Mouse (Mus musculus) central nervous system, embryonic 11.5 days (tissue): ENCODE measurements around the gene H2al1k. TPM values are rescaled to one million over a fixed set of nuclear protein-coding genes. Genes with fewer than 3 reads are reported as not detected.

Source experiments
- polyA plus RNA-seq: library from polyadenylated mRNA; depleted of rRNA; stranded (reverse); fragments of >200 nt; gene quantifications from 2 replicates; pipeline ENCODE4 v1.2.3, GENCODE M21; 2012; rRNA removed

Gene H2al1k
- not detected in 2 replicates for polyA plus RNA-seq

GRCm38 (mm10) chrX:9350327-9350726, at the start of gene H2al1k:
Gene H2al1k, plus strand, starts transcription at chrX:9350627.

Other genes with a start within 250 kb of the H2al1k start
- gene 4930402K13Rik, start 246.1 kb upstream of the H2al1k start, polyA plus RNA-seq, result not detected in 2 replicates
- gene Lancl3, start 150.7 kb upstream of the H2al1k start, polyA plus RNA-seq, result 0.45 and 0.60 TPM in 2 replicates
- 0.34 TPM in 1 of 2 replicates, not detected in the other for gene Gm14862, start 93.7 kb upstream of the H2al1k start, polyA plus RNA-seq
- 2.0 and 3.9 TPM in 2 replicates for gene Xk, start 77.9 kb upstream of the H2al1k start, polyA plus RNA-seq
- gene H2al1m, start 66.9 kb upstream of the H2al1k start, polyA plus RNA-seq, result 0.67 and 0.76 TPM in 2 replicates
- 0.34 and 0.55 TPM in 2 replicates for gene Cybb, start 137.1 kb downstream of the H2al1k start, polyA plus RNA-seq
- not detected in 2 replicates for gene H2al1o, start 221.8 kb downstream of the H2al1k start, polyA plus RNA-seq